Mouse (Mus musculus): ENCODE data around the gene Zfp148. TPM values are rescaled to one million over a fixed set of nuclear protein-coding genes. Genes with fewer than 3 reads are reported as not detected.
"Not testable (repeated sequence)": the region's sequence is repeated elsewhere in the genome, so short reads cannot be mapped to it uniquely, and the experiment has no call there.

Zfp148 gene
- polyA plus RNA-seq, 1 experiment from 2014 or later = 71.2 TPM

DNA sequence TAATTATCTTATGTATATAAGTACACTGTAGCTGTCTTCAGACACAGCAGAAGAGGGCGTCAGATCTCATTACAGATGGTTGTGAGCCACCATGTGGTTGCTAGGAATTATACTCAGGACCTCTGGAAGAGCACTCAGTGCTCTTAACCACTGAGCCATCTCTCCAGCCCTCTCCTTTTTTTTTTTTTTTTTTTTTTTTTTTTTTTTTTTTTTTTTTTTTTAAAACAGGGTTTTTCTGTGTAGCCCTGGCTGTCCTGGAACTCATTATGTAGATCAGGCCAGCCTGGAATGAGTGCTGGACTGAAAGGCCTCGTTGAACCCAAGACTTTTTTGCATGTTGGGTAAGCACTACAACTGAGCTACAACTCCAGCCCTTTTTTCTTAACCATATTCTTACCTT lies 3.4 kb downstream of the Zfp148 start:
- H3K27me3 ChIP-seq; H3K9me3 ChIP-seq; H3K4me3 ChIP-seq (replicated peaks); ATAC-seq (ENCODE audit: low FRiP score); H3K9ac ChIP-seq; H3K36me3 ChIP-seq (replicated peaks); H3K27ac ChIP-seq; H3K4me2 ChIP-seq: not testable (repeated sequence)
- 81% methylated on average over 2 of the region's 2 CpGs for WGBS
- peaks cover 26% of the 10 kb centered on the region for H3K4me1 ChIP-seq

DNA sequence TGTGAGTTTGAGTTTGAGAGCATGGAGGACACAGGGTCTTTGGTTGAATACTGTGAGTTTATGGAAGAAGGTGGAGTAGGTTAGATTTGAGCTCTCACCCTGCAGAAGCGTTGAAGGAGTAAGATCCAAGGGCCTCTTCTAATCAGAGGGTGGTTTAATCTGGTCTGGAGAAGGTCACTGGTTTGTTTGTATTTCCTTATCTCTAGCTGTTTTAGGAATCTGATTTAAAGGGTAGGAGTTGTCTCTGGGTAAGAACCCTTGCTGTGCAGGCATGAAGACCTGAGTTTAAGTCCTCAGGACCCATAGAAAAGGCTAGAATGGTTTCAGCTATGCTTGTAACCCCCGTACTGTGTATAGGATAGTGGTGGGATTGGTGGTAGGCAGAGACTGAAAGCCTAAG lies 6.4 kb downstream of the Zfp148 start:
- no peak overlapping the region for H3K27ac ChIP-seq

DNA sequence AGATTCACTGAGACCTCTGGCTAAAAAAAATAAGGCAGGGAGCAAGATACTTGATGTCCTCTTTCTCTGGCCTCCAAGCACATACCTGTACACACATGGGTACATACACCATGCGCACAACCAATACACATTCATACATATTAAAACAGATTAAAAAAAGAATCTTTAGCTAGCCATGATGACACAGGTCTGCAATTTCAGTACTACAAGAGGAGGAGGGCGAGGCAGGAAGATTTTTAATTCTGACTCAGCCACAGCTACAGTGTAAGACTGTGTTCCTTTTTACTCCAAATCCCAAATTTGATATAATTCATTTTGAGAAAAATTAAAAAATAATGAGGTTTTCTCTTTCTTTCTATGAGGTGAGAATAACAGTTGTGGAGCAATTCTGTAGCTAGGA lies 6.8 kb downstream of the Zfp148 start:
- Histone ChIP-seq H3K4me1 (peaks cover 11% of the 10 kb centered on the region), H3K27ac (no peak overlapping the region), H3K27me3 (no peaks in the 10 kb centered on the region), H3K4me2 (no peak overlapping the region), H3K9ac (no peak overlapping the region), H3K4me3 (replicated peaks) (no peak overlapping the region), H3K9me3 (no peaks in the 10 kb centered on the region), H3K36me3 (replicated peaks) (no peaks in the 10 kb centered on the region)
- WGBS = 98% methylated on average over 2 of the region's 2 CpGs
- no peak for ATAC-seq (ENCODE audit: low FRiP score)

More for the DNA sequence above, 6.4 kb downstream of the Zfp148 start:
- H3K9ac ChIP-seq = no peak overlapping the region
- no peaks in the 10 kb centered on the region for H3K36me3 ChIP-seq (replicated peaks)
- ATAC-seq (ENCODE audit: low FRiP score) = no peak
- no peak overlapping the region for H3K4me2 ChIP-seq
- peaks cover 15% of the 10 kb centered on the region for H3K4me1 ChIP-seq
- H3K9me3 ChIP-seq = no peaks in the 10 kb centered on the region
- no peaks in the 10 kb centered on the region for H3K27me3 ChIP-seq
- 98% methylated on average over 2 of the region's 2 CpGs for WGBS
- H3K4me3 ChIP-seq (replicated peaks) = no peak overlapping the region

DNA sequence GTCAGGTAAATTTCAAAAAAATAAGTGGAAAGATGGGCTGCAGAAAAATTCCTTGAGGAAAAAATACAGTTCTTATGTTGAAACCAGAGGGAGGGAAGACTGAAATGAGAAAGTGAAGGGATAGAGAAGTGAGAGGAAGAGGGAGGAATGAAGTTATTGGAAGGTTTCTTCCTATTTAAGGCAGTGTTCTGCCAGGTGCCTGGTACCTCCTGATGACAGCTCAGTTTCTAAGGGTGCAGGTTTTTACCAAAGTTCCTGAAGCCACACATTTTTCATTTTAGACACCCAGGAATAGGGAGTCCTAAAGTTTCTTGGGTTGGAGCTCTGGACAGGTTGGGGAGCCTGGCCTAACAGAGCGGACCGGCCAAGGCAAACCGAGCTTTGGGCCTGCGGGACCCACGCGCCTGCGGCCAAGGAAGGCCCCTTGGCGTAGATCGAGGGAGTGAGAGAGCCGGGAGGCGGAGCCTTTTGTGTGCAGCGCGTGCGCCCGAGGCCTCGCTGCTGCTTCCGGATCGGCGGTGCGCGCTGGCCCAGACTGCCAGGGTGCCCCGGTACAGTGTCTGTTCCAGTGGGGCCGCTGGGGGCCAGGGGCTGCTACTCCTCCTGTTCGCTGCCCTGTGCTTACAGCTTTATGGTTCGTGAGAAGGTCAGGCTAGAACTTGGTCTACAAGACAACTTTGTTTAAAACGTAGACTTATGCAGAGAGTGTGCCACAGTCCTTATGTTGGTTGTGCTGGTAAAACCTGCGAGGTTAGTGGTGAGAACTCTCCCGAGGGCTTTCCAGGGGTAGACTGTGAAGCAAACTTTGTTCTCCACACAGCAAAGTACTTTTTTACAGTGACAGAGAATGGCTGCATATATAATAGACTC lies 19.5 kb downstream of the Zfp148 start:
- 2% methylated on average over 28 of the region's 28 CpGs for WGBS
- Histone ChIP-seq H3K27me3 (no peaks in the 10 kb centered on the region), H3K4me3 (replicated peaks) (peak overlapping the region; percentile 42), H3K4me2 (peak overlapping the region; percentile 77), H3K4me1 (peaks cover 16% of the 10 kb centered on the region), H3K27ac (peak overlapping the region; percentile 37; the same call in 1 of the 2 replicates), H3K9ac (peak overlapping the region; percentile 57), H3K9me3 (no peaks in the 10 kb centered on the region), H3K36me3 (replicated peaks) (no peaks in the 10 kb centered on the region)
- peak; percentile 82 for ATAC-seq (ENCODE audit: low FRiP score)

DNA sequence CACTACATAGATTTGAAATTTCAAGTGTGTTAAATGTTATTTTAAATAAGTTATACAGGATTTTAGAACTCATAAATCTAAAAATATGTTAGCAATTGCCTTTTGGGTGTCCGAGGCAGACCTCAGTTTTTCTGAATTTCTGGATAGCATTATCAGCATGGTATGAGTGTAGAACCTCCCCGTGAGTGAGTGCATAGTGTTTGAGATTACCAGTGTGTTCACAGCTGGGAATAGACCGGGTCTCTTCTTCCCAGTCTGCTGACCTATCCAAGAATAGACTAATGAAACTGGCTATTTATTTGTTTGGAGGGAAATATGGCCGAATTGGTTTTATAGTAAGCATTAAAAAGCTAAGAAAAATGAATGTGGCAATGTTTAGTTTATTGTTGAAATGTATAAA lies 20.3 kb downstream of the Zfp148 start:
- H3K27me3 ChIP-seq = no peaks in the 10 kb centered on the region
- 77% methylated on average over 4 of the region's 4 CpGs for WGBS
- no peaks in the 10 kb centered on the region for H3K9me3 ChIP-seq
- no peak overlapping the region for H3K4me2 ChIP-seq
- no peak for ATAC-seq (ENCODE audit: low FRiP score)
- no peaks in the 10 kb centered on the region for H3K36me3 ChIP-seq (replicated peaks)
- no peak overlapping the region for H3K27ac ChIP-seq
- H3K4me1 ChIP-seq = peaks cover 16% of the 10 kb centered on the region
- no peak overlapping the region for H3K9ac ChIP-seq
- H3K4me3 ChIP-seq (replicated peaks) = no peak overlapping the region

DNA sequence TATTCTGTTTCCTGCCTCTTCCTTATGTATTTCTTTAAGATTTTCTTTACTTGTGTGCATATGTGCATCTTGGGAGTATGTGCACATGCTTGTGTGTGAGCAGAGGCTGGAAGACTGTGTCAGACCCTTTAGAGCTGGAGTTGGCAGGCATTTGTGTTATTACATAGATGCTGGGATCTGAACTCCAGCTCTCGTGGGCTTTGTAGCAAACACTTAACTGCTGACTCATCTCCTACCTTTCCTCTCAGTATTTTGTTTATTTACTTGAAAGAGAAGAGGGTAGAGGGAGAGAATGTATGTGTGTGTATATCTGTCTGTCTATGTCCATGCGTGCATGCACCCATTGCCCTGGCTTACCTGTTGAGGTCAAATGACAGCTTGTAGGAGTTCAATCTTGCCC lies 22.6 kb downstream of the Zfp148 start:
- Histone ChIP-seq H3K36me3 (replicated peaks) (no peaks in the 10 kb centered on the region), H3K27me3 (no peaks in the 10 kb centered on the region), H3K27ac (no peak overlapping the region), H3K4me2 (no peak overlapping the region), H3K9ac (no peak overlapping the region), H3K4me1 (peaks cover 16% of the 10 kb centered on the region), H3K4me3 (replicated peaks) (no peak overlapping the region), H3K9me3 (no peaks in the 10 kb centered on the region)
- ATAC-seq (ENCODE audit: low FRiP score) = no peak
- 91% methylated on average over 2 of the region's 2 CpGs for WGBS

DNA sequence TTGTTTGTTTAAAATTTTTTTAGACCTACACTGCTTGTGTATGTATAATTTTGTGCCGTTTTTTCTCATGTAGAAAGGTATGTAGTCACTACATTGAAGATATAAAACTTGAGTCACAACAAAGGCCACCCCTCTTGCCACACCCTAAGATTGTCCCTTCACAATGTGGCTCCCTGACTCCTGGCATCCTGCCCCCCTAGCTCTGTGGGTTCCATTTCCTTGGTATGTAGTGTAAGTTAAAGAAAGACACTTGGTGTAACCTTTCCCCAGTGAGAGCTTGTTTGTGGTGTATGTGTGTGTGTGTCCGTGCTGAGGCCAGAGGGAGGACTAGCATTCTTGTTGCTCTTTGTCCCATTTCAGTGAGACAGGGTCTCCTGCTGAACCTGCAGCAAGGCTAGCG lies 23.4 kb downstream of the Zfp148 start:
- no peak overlapping the region for H3K27ac ChIP-seq
- WGBS = 83% methylated on average over 3 of the region's 3 CpGs
- no peaks in the 10 kb centered on the region for H3K9me3 ChIP-seq
- no peak for ATAC-seq (ENCODE audit: low FRiP score)
- H3K4me2 ChIP-seq = no peak overlapping the region
- H3K36me3 ChIP-seq (replicated peaks) = no peaks in the 10 kb centered on the region
- H3K4me1 ChIP-seq = peaks cover 16% of the 10 kb centered on the region
- H3K27me3 ChIP-seq = no peaks in the 10 kb centered on the region
- H3K9ac ChIP-seq = no peak overlapping the region
- H3K4me3 ChIP-seq (replicated peaks) = no peak overlapping the region

DNA sequence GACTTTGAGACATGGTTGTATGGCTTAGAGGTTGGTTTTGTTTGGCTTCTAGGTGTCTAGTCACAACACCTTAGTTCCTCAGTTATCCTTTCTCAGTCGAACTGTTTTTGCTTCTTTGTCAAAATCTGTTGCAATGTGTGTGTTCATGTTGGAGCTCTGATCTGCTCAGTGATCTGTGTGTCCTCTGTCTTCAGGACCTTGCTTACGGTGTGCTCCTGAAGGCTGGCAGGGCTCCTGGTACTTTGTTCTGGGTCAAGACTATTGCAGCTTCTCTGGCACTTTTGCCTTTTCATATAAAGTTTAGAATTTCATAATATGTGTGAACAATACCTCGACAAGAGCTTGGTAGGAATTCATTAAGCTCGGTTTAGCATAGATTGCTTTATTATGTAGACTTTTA lies 24.9 kb downstream of the Zfp148 start:
- Histone ChIP-seq H3K4me3 (replicated peaks) (no peak overlapping the region), H3K27me3 (no peaks in the 10 kb centered on the region), H3K27ac (no peak overlapping the region), H3K4me2 (no peak overlapping the region), H3K36me3 (replicated peaks) (no peaks in the 10 kb centered on the region), H3K9me3 (no peaks in the 10 kb centered on the region), H3K4me1 (peaks cover 9% of the 10 kb centered on the region), H3K9ac (no peak overlapping the region)
- 86% methylated on average over 4 of the region's 4 CpGs for WGBS
- no peak for ATAC-seq (ENCODE audit: low FRiP score)

DNA sequence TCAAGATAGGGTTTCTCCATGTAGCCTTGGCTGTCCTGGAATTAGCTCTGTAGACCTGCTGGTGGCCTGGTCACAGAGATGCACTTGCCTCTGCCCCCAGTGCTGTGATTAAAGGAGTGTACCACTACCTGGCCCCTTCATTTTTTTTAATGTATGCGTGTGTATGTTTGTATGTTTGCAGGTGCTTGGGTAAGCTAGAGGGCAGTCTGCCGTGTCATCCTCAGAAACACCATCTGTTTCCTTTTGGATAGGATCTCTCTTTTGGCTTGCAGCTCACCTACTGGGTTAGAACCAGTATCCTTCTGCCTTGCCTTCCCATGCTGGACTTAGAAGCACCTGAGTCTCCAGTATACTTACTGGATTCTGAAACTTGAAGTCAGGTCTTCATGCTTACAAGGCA lies 29.5 kb downstream of the Zfp148 start:
- Histone ChIP-seq H3K9ac (no peak overlapping the region), H3K4me3 (replicated peaks) (no peak overlapping the region), H3K36me3 (replicated peaks) (no peaks in the 10 kb centered on the region), H3K27ac (no peak overlapping the region), H3K9me3 (no peaks in the 10 kb centered on the region), H3K4me1 (peaks cover 4% of the 10 kb centered on the region; the same call in 1 of the 2 replicates), H3K27me3 (no peaks in the 10 kb centered on the region), H3K4me2 (no peak overlapping the region)
- ATAC-seq (ENCODE audit: low FRiP score) = no peak
- 84% methylated on average over 2 of the region's 2 CpGs for WGBS

DNA sequence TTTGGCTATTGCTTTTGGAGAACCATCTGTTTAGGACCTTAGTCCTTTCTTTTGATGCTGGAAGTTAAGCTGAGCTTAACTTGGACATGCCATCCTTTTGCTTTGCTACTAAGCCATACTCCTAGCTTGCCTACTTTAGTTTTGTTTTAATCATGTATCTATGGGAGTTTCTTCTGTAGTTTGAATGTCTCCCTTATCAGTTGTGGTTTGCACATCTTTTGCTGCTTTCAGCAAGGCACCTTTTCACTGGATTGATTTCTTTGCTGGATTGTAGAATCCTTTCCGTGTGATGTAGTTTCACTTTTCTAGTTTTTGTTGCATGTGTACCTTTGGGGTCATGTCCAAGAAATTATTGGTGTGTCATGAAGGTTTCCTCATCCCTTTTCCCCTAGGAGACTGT lies 30.0 kb downstream of the Zfp148 start:
- 0 out of 2 replicates have a peak, but pooled peaks cover under 1% of the 10 kb centered on the region for H3K36me3 ChIP-seq (replicated peaks)
- no peaks in the 10 kb centered on the region for H3K9me3 ChIP-seq
- H3K9ac ChIP-seq = no peak overlapping the region
- H3K4me1 ChIP-seq = peaks cover 4% of the 10 kb centered on the region; the same call in 1 of the 2 replicates
- no peak overlapping the region for H3K4me3 ChIP-seq (replicated peaks)
- H3K27me3 ChIP-seq = no peaks in the 10 kb centered on the region
- no peak overlapping the region for H3K4me2 ChIP-seq
- 94% methylated on average over 1 of the region's 1 CpGs for WGBS
- no peak overlapping the region for H3K27ac ChIP-seq
- ATAC-seq (ENCODE audit: low FRiP score) = no peak

DNA sequence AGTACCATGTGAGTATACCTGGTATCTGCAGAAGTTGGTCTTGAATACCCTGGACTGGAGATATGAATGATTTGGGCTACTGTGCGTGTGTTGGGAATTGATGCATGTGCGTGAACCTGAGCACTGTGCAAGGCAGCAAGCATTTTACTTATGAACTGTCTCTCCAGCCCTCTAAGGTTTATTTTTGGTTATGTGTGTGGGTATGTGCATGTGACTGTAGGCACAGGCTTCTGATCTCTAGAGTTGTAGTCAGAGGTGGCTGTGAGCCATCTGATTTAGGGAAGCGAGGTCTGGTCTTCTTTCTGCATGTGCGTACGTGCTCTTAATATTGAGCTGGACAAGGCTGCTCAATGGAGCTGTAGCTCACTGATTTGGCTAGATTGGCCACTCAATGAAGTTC lies 33.6 kb downstream of the Zfp148 start:
- Histone ChIP-seq H3K27me3 (no peaks in the 10 kb centered on the region), H3K9me3 (no peaks in the 10 kb centered on the region), H3K36me3 (replicated peaks) (0 out of 2 replicates have a peak, but pooled peaks cover 2% of the 10 kb centered on the region), H3K4me1 (peaks cover 8% of the 10 kb centered on the region; the same call in 1 of the 2 replicates), H3K27ac (no peak overlapping the region), H3K4me2 (no peak overlapping the region), H3K4me3 (replicated peaks) (no peak overlapping the region), H3K9ac (no peak overlapping the region)
- ATAC-seq (ENCODE audit: low FRiP score) = no peak
- WGBS = 96% methylated on average over 5 of the region's 5 CpGs

DNA sequence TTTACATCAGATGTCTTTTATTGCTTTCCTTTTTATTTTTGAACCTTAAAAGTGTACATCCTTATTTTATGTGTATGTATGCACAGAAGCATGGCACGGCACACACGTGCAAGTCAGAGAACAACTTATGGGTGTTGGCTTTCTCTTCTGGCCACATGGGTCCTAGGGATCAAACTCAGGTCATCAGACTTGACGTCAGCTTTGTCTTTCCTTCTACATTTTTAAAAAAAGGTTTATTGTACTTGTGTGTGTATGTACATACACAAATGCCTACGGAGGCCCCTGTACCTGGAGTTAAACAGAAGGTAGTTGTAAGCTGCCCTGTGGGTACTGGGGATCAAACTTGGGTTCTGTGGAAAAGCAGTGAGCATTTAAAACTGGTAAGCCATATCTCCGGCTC lies 35.0 kb downstream of the Zfp148 start:
- no peaks in the 10 kb centered on the region for H3K27me3 ChIP-seq
- WGBS = 86% methylated on average over 5 of the region's 5 CpGs
- no peak overlapping the region for H3K27ac ChIP-seq
- no peaks in the 10 kb centered on the region for H3K9me3 ChIP-seq
- no peak overlapping the region for H3K4me3 ChIP-seq (replicated peaks)
- H3K4me2 ChIP-seq = no peak overlapping the region
- no peak for ATAC-seq (ENCODE audit: low FRiP score)
- peaks cover 10% of the 10 kb centered on the region; the same call in 1 of the 2 replicates for H3K4me1 ChIP-seq
- 0 out of 2 replicates have a peak, but pooled peaks cover 2% of the 10 kb centered on the region for H3K36me3 ChIP-seq (replicated peaks)
- H3K9ac ChIP-seq = no peak overlapping the region

DNA sequence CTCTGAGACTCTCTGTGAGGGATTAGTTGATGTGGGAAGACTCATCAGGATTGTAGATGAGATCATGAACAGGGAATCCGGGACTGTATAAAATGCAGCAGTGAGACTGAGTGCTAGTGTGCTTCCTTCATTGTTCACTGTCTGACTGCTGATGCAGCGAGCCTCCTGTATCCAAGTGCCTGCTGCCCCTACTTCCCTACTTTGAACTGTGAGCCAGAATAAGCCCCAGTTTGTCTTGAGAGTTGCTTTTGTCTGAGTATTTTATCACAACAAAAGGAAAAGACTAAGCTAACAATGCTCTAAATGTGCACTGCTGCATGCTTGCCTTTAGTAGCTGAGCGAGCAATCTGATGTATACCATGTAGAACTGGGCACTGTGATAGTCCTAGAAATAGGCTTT lies 47.7 kb downstream of the Zfp148 start:
- H3K9me3 ChIP-seq = no peaks in the 10 kb centered on the region
- WGBS = 46% methylated on average over 3 of the region's 3 CpGs
- H3K4me3 ChIP-seq (replicated peaks) = no peak overlapping the region
- H3K27ac ChIP-seq = peak overlapping the region; percentile 47
- 0 out of 2 replicates have a peak, but pooled peaks have one; percentile 33 for ATAC-seq (ENCODE audit: low FRiP score)
- H3K4me1 ChIP-seq = peaks cover 13% of the 10 kb centered on the region
- H3K27me3 ChIP-seq = no peaks in the 10 kb centered on the region
- H3K4me2 ChIP-seq = no peak overlapping the region
- peaks cover 32% of the 10 kb centered on the region for H3K36me3 ChIP-seq (replicated peaks)
- no peak overlapping the region for H3K9ac ChIP-seq

All from forebrain, embryonic 12.5 days (tissue).